Mouse (Mus musculus): Measurements from ENCODE around the gene Hebp1.

Hebp1 gene

DNA sequence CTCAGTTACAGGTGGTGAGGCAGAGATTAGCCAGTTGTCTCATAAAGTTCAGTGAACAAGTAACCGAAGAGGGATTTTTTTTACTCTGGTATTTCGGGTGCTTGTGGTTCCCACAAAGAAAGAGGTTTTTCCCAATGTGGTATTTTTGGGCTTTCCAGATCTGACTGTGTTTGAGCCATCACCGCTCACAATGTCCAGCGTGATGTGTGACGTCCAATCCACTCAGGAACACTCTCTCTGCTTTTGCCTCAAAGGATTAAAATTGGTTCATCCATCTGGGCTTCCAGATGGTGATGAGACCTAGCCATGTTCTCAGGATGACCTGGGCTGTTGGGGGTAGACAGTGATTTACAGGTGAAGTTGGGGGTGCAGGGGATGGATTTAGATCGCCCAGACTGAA, 90.8 kb downstream of the Hebp1 start:
- DNase-seq = no peak

DNA sequence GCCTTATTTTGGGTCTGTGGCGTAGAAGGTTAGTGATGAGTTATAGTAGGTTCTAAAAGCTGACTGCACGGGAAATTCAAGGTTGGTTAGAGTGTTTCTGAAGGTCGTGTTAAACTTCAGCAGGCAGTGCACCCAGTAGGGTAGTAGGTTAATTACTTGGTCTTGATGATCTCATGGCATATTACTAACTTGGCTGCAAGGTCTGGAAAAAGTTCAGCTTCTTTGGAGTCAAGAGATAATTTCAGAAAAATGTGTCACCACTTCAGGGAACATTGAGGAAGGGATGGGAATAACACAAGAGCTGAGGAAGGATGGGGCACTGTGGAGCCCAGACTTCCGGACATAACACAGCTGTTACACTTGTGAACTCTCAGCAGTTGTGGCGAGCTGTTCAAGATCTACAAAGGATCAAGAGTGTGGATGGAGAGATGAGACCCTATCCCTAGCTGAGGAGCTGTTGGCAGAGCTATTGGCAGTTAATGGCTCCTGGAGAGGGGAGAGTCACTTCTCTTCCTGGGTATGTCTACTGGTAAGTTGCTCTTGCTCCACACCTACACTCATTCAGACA, 95.0 kb downstream of the Hebp1 start:
- no peak for DNase-seq

DNA sequence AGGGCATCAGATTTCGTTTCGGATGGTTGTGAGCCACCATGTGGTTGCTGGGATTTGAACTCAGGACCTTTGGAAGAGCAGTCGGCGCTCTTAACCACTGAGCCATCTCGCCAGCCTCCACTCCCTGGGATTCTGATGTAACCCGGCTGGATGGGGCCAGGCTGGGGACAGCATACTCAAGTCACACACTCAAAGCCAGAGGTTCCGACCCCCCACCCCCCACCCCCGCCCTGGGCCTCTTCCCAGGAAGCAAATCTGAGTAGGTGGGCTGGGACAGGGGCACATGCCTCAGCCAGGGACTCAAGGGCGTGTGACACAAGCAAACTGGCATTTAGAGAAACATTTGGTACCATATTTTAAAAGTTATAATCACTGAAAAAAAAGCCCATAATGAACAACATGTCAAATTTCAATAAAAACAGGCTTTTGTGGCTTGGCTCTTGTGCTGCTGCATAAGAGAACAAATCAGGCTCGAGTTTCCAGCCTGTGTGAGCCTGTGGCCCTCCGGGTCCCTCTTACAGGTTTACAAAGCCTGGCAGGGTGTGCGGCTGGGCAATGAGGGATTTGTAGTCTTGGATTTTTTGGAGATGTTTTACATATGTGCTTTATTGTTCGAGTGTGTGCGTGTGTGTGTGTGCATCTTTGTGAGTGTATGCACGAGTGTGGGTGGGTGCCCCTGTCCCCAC, 96.9 kb downstream of the Hebp1 start:
- DNase-seq = no peak

DNA sequence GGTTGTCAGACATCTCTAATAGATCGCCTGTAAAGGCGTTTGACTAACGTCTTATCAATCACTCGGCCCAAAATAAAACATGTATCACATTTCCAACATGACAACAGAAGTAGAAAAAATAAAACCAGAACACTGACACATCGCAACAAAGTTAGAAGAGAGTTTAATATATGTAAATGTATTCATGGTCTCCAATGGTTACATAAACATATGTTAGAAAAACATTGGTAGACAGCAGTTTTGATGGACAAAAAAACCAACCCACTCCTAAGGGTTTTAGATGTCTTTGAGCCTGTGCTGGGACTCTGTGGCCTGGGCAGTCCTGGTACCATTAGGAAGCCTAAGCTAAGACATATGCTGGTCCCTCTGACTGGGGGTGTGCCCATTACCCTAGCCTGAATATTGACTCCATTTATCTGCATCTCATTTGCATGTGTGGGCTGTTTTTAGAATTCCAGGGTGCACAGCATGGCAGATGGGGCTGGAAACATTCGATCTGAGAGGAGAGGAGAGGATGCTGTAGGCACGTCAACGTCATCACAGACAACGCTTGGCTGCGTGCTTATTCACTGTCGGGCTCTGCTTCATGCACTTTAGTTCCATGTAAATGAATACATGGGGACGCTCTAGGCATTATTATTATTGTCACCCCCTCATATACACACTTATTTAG, 104.9 kb downstream of the Hebp1 start:
- DNase-seq = no peak

DNA sequence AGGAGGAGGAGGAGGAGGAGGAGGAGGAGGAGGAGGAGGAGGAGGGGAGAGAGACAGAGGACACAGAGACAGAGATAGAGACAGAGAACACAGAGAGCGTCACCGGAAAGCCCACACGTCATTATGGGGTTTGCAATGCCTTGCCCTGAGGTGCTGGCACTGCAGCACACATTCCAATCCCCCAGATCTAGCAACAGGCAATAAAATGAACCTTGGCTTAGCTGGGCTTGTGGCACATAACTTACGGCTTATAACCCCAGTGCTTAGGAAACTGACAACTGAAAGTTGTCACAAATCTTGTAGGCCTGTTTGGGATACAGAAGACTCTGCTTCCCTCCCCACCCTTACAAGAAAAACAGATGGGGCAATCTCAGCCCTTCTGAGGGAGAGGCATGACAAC, 107.2 kb downstream of the Hebp1 start:
- no peak for DNase-seq

DNA sequence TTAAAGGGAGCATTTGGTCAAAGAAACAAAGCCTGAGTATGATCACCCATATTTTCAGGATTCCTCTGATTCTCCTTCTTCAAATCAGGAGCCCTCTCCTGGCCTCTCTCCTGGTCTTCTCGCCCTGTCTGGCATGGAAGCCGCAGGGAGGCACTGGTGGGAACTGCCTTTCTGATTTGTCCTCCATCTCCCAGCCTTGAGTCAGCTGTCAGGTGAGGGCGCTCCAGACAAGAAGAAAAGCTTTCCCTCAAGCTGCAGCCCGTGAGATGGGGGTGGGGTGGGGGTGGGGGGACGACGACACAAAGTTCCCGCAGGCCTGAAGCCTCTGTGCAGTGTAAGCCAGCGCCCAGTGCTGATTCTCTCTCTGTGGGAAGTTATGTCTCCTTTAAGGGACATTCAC, 108.0 kb downstream of the Hebp1 start:
- DNase-seq = no peak

DNA sequence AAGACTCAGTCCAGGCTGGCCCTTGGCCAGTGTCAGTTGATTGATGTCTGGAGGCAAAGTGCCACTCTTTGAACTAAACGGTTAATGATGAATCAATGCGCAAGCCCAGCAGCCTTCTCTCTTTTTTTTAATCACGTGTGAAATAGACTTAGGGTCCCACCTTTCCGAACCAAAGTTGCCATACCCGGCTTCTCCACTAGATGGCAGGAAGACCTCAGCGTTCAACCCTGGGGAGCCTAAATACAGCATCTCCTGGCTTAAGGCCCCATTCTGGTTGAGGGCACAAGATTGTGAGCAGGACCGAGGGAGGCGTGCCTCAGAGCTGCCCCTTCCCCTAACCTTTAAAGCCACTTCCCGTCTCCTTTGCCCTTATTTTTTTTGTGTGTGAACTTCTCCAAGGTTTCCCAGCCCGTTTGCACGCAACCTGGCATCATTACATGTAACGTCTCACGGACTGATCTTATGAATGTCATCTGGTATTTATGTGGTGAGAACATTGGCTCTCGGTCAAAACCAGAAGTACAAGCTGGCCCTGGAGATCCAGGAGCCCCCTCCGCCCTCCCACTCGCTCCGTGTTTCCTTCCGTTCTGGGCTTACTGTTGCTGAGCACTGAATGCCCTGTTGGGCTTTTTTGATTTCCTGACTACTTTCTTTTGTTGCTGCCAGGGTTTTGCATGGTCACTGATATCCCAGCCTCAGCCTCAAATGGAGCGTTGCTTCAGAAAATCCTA, 109.9 kb downstream of the Hebp1 start:
- DNase-seq = peak; percentile 65
